Mouse (Mus musculus): ENCODE data around the gene Hoxb5. TPM values are rescaled to one million over a fixed set of nuclear protein-coding genes. Genes with fewer than 3 reads are reported as not detected.

Hoxb5 gene
- polyA plus RNA-seq, 1 experiment: not detected

DNA sequence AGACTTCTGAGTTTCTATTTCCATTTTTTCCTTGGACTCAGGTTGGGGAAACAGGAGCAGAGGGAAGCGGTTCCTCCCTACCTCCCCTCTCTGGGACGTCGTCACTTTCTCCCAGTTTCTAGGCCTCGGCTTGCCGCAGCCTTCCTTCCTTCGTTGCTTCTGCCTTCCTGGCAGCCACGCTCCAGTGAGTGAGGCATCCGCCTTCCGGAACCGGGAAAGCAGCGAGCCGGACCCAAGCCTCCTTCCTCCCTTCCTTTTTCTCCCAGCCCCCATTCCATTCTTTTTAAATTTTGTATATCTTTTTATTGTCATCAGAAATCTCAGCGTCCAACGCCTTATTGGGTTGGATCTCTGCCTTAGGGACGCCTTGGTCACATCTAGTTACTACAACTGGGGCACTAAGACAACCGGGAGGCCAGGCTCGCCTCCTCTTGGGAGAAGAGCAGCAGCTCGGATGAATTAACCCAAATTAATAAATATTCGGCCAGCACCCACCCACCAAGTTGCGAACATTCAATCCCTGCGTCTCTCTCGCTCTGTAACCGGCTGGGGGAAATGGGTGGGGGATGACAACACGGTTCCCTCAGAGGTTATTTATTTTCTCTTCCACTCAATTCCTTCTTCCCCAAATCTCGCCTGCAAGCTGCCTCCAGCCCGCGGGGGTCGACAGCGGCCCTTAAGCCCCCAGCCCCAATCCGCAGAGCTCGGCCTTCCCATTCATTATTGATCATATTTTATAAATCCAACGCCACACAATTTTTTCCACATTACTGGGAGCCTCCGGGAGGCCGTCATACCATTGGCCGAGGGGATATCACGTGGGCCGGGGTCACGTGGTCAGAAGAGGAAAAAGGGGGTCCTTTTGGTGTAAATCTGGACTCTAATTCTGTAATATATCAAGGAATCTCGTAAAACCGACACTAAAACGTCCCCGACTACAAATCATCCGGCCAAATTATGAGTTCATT lies 17.1 kb upstream of the Hoxb5 start, which contains the start of gene Hoxb7:
Gene Hoxb7, plus strand, starts transcription at position 853 of the 968 bp plus-strand sequence.
- Histone ChIP-seq H3K9me3 (ENCODE audit: control insufficient read depth, low read length) (peaks cover 2% of the 10 kb centered on the region; the same call in 1 of the 2 replicates), H3K27me3 (ENCODE audit: control insufficient read depth) (peaks cover 100% of the 10 kb centered on the region), H3K4me1 (ENCODE audit: control insufficient read depth) (no peaks in the 10 kb centered on the region), H3K4me3 (replicated peaks) (no peak within 1 kb of the TSS), H3K36me3 (ENCODE audit: control insufficient read depth) (no peaks in the 10 kb centered on the region)
- TF ChIP-seq GATA1 (IDR thresholded peaks at IDR 0.05; ENCODE audit: low read length) (no peak), TAL1 (IDR thresholded peaks at IDR 0.05; ENCODE audit: low read length) (no peak)

GRCm38 (mm10) chr11:96286739-96287385 lies 16.3 kb upstream of the Hoxb5 start:
- Histone ChIP-seq H3K36me3 (ENCODE audit: control insufficient read depth) (no peaks in the 10 kb centered on the region), H3K9me3 (ENCODE audit: control insufficient read depth, low read length) (peaks cover 2% of the 10 kb centered on the region; the same call in 1 of the 2 replicates), H3K4me3 (replicated peaks) (no peak overlapping the region), H3K27me3 (ENCODE audit: control insufficient read depth) (peaks cover 100% of the 10 kb centered on the region), H3K4me1 (ENCODE audit: control insufficient read depth) (no peaks in the 10 kb centered on the region)
- no peak for TF ChIP-seq GATA1 (IDR thresholded peaks at IDR 0.05; ENCODE audit: low read length)
- TF ChIP-seq TAL1 (IDR thresholded peaks at IDR 0.05; ENCODE audit: low read length): no peak

DNA sequence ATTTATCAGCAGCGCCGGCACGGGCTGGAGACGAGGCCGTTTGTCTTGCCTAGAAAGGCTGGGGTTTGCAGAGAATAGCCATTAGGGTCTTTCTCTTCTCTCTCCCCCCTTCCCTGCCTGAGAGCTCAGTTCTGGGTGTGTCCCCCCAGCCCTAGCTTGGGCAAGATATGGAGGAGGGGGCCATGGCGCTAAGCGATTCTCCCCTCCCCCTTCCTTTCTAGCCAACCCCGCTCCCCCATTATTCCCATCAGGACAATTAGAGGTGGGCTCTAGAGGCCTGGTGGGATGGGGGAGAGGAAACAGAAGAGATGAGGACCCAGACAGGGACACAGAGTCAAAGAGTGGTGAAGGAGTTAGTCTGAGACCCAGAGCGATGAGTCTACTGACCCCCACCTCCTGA lies 15.7 kb upstream of the Hoxb5 start:
- H3K27me3 ChIP-seq (ENCODE audit: control insufficient read depth): peaks cover 100% of the 10 kb centered on the region
- no peak overlapping the region for H3K4me3 ChIP-seq (replicated peaks)
- no peaks in the 10 kb centered on the region for H3K36me3 ChIP-seq (ENCODE audit: control insufficient read depth)
- TF ChIP-seq TAL1 (IDR thresholded peaks at IDR 0.05; ENCODE audit: low read length): no peak
- no peak for TF ChIP-seq GATA1 (IDR thresholded peaks at IDR 0.05; ENCODE audit: low read length)
- peaks cover 2% of the 10 kb centered on the region; the same call in 1 of the 2 replicates for H3K9me3 ChIP-seq (ENCODE audit: control insufficient read depth, low read length)
- H3K4me1 ChIP-seq (ENCODE audit: control insufficient read depth): no peaks in the 10 kb centered on the region

DNA sequence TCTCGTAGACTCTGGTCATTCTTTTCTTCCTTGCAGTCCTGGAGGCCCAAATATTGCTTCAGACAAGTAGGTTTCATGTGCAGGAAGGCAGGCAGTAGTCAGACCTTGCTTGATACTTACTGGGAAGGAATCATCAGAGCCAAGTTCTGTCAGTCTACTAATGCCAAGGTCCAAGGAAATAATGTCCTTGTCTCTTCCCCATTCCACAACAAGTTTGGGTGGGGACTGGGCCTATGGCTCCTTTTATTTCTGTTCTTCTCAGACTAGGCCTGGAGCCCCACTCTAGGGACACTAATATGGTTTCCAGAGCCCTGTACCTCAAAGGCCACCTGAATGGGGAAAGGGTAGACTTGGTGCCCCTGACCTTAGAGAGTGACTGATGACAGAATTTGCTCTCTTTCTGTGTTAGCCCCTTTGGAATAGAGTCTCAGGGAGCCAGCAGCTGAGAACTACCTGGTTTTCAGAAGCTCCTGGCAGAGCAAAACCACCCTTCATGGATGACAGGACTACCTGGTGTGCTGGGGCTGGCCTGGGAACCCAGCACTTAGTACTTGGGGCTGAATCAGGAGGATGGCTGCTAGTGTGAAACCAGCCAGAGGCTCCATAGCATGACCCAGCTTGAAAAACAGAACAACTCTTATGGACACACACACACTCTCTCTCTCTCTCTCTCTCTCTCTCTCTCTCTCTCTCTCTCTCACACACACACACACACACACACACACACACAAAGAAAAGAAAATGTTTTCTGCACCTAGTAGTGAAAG lies 14.5 kb upstream of the Hoxb5 start:
- peaks cover 100% of the 10 kb centered on the region for H3K27me3 ChIP-seq (ENCODE audit: control insufficient read depth)
- H3K9me3 ChIP-seq (ENCODE audit: control insufficient read depth, low read length): no peaks in the 10 kb centered on the region
- H3K4me1 ChIP-seq (ENCODE audit: control insufficient read depth): no peaks in the 10 kb centered on the region
- H3K36me3 ChIP-seq (ENCODE audit: control insufficient read depth): no peaks in the 10 kb centered on the region
- H3K4me3 ChIP-seq (replicated peaks): no peak overlapping the region
- no peak for TF ChIP-seq TAL1 (IDR thresholded peaks at IDR 0.05; ENCODE audit: low read length)

DNA sequence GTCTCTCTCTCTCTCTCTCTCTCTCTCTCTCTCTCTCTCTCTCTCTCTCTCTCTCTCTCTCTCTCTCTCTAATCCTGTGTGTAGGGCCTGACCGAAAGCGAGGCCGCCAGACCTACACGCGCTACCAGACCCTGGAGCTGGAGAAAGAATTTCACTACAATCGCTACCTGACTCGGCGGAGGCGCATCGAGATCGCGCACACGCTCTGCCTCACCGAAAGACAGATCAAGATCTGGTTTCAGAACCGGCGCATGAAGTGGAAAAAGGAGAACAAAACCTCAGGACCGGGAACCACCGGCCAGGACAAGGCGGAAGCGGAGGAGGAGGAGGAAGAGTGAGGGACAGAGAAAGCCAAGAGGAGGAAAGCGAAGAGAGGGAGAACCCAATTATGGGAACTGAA lies 13.8 kb upstream of the Hoxb5 start:
- H3K36me3 ChIP-seq (ENCODE audit: control insufficient read depth): no peaks in the 10 kb centered on the region
- TF ChIP-seq GATA1 (IDR thresholded peaks at IDR 0.05; ENCODE audit: low read length) (no peak), TAL1 (IDR thresholded peaks at IDR 0.05; ENCODE audit: low read length) (no peak)
- no peak overlapping the region for H3K4me3 ChIP-seq (replicated peaks)
- H3K27me3 ChIP-seq (ENCODE audit: control insufficient read depth): peaks cover 100% of the 10 kb centered on the region
- no peaks in the 10 kb centered on the region for H3K4me1 ChIP-seq (ENCODE audit: control insufficient read depth)
- H3K9me3 ChIP-seq (ENCODE audit: control insufficient read depth, low read length): no peaks in the 10 kb centered on the region

GRCm38 (mm10) chr11:96289837-96290236 lies 13.3 kb upstream of the Hoxb5 start:
- no peak for TF ChIP-seq TAL1 (IDR thresholded peaks at IDR 0.05; ENCODE audit: low read length)
- TF ChIP-seq GATA1 (IDR thresholded peaks at IDR 0.05; ENCODE audit: low read length): no peak
- Histone ChIP-seq H3K4me3 (replicated peaks) (no peak overlapping the region), H3K27me3 (ENCODE audit: control insufficient read depth) (peaks cover 100% of the 10 kb centered on the region)

GRCm38 (mm10) chr11:96290705-96291355 lies 12.3 kb upstream of the Hoxb5 start:
- TF ChIP-seq TAL1 (IDR thresholded peaks at IDR 0.05; ENCODE audit: low read length) (no peak), GATA1 (IDR thresholded peaks at IDR 0.05; ENCODE audit: low read length) (no peak)
- no peaks in the 10 kb centered on the region for H3K4me1 ChIP-seq (ENCODE audit: control insufficient read depth)
- H3K9me3 ChIP-seq (ENCODE audit: control insufficient read depth, low read length): no peaks in the 10 kb centered on the region
- H3K27me3 ChIP-seq (ENCODE audit: control insufficient read depth): peaks cover 100% of the 10 kb centered on the region
- no peak overlapping the region for H3K4me3 ChIP-seq (replicated peaks)
- H3K36me3 ChIP-seq (ENCODE audit: control insufficient read depth): no peaks in the 10 kb centered on the region

More at GRCm38 (mm10) chr11:96289837-96290236, 13.3 kb upstream of the Hoxb5 start:
- H3K9me3 ChIP-seq (ENCODE audit: control insufficient read depth, low read length): no peaks in the 10 kb centered on the region
- no peaks in the 10 kb centered on the region for H3K36me3 ChIP-seq (ENCODE audit: control insufficient read depth)
- H3K4me1 ChIP-seq (ENCODE audit: control insufficient read depth): no peaks in the 10 kb centered on the region

Measured in erythroblast, embryonic 14.5 days (primary cell).